Mouse (Mus musculus) bone marrow, adult 2 months (tissue): ENCODE results near the gene Cped1.

Source experiments
- CTCF ChIP-seq: fragments of 200-500 bp; IDR thresholded peaks from 2 replicates; pipeline ENCODE4 v1.5.1; 2011; ENCODE audit warnings: low read length, control low read depth; ENCODE audit not compliant: control insufficient read depth, insufficient read depth
- POLR2A ChIP-seq: fragments of 200-500 bp; IDR thresholded peaks from 2 replicates; pipeline ENCODE4 v1.6.1; 2011; ENCODE audit warnings: low read depth, mild to moderate bottlenecking, control low read depth, low read length, borderline replicate concordance; ENCODE audit not compliant: control insufficient read depth

DNA sequence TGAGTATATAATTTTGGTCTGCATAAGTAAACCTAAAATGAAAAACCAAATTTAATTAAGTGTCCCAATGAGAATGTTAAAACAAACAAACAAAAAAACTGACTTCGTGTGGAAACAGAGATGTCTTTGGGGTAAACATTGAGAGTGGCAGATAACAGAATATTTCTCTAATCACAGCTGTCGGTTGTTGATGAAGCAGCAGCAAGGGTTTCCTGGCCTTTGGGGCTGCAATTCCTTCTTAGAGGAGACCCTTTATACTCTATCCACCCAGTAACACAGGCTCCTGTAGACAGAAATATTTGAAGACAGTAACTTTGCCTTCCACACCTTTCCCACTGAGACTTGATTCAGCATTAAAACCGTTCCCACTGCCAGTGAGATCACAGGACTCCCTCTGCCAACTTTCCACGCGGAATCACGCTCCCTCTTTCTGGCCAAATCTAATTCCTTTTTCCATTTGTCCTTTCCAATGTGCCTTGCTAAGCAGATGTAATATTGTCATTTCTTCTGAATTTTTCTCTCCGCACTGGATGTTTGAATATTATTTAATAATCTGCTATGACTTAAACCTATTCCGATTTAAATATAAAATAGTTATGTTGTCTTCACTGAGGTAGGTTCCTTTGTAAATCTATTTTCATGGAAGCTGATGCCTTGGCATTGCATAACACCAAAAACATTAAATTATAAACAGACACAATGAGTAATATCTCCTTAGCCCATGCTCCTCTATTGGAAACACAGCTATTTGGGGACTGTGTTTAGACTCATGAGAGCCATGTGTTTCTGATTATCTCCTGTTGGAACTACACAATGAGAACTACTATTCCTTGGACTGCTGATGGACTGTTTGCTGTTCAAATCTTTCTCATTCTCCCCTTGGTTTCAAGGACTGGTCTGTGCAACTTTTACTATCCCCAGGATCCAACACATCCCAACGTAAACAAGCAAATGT is 4.7 kb downstream of the Cped1 start:
- TF ChIP-seq CTCF (no peak), POLR2A (no peak)
